Mouse (Mus musculus): Measurements from ENCODE around the gene Angpt4.

Angpt4 gene

DNA sequence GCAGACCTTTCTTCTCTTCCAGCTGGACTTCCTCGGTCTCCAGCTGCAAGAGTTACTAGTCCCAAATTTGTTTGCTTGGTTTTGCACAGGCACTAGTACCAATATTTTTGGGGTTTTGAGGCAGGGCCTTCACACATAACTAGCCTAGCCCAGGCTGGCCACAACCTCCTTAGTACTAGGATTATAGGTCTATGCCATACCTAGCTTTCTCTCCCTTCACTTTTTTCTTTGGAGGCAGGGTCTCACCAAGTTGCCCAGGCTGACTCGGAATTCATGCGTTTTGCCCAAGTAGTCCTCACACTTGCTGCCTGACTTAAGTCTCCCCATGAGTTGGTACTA lies 69.3 kb downstream of the Angpt4 start:
- DNase-seq (ENCODE audit: low spot score in 2 of 2), result no peak

DNA sequence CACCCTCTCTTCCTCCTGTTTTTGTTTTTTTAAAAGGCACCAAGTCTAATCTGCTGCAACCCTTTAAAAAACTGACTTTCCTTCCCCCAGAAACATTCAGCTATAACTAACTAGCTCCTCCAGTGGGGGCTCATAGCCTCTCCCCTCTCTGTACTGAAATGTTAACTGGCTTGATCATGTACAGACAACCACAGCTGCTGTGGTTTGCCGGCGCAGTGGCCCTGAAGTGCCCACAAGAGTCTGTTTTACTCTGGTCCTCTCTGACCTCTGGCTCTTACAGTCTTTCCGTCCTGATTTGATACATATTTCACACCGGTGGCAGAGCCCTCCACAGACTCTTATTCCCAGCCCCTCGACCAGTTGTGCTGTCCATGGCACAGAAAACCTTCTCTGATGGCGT lies 70.3 kb downstream of the Angpt4 start:
- no peak for DNase-seq (ENCODE audit: low spot score in 2 of 2)

DNA sequence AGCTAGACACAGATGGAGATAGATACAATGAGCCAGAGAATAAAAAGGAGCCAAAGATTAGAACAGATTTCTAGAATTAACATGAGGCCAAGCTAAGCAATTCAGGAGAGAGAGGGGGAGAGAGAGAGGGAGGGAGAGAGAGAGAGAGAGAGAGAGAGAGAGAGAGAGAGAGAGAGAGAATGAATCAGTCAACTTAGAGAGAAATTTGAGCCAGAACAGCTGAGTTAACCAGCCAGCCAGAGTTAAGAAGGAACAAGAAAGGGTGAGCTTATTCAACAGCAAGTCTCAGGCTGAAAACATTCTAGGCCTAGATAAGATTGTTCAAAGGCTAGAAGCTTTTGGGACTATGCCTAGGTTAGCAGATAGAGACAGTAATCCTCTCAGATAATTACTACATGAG lies 71.5 kb downstream of the Angpt4 start:
- no peak for DNase-seq (ENCODE audit: low spot score in 2 of 2)

DNA sequence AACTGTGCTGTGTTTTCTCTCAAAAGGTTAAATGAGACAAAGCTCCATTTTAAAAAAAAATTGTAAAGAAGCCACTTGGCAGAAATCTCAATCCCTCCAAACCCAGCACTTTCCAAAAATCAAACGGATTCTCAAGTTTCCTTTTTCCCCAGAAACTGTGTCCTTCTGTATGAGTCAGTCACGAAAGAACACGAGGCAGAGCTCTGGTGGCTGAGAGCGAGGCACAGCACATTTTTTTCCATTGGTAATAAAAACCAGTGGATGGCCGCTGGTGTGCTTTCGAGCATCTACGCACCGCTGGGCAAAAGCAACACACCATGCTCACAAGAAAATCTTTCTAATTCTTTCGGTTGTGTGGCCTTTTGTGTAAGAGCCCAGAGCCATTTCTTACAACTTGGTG lies 73.0 kb downstream of the Angpt4 start:
- no peak for DNase-seq (ENCODE audit: low spot score in 2 of 2)

DNA sequence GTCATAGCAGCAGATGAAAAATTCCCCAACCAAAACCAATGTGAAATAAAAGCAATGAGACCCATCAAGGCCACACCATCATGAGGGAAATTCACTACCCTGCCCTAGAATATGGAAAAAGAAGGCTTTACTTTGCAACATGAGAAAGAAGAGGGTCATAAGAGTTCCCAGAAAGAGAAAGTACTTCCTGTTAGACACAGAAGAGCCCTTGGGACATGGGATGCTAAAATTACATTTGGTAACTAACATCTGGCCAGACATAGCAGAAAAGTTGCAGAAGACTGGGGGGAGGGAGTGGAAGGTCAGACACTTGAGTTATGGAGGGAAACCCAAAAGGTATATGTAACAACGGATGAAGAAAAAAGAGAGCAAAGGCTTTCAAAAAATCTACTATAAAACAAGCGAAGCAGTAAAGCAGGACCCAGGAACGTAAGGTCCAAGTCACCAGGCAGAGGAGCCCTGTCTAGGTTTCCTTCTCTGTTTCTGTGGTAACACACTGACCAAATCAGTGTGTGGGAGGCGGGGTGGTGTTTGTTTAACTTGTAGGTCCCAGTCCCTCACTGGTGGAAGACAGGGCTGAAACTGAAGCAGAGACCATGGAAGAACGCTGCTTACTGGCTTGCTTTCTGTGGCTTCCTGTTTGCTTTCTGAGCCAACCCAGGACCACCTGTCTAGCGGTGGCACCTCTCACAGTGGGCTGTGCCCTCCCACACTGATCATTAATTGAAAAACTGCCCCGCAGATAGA lies 74.6 kb downstream of the Angpt4 start:
- DNase-seq (ENCODE audit: low spot score in 2 of 2), result no peak

DNA sequence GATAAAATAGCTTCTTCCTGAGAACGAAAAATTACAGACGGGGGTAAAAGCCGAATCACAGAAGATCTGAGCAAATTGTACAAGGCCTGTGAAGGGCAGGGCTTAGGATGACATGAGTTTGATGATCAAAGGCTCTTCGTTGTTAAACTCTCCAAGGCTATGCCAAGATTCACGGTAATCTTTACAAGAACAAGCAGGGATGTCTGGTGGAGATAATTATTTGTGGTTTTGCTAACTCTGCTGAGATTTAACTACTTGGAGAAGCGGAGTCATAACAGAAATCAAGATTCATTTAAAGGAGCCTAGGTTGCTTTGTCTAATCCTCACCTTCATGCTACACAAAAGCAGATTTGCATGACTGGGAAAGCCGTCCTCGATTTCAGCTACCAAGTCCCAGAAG lies 75.9 kb downstream of the Angpt4 start:
- no peak for DNase-seq (ENCODE audit: low spot score in 2 of 2)

DNA sequence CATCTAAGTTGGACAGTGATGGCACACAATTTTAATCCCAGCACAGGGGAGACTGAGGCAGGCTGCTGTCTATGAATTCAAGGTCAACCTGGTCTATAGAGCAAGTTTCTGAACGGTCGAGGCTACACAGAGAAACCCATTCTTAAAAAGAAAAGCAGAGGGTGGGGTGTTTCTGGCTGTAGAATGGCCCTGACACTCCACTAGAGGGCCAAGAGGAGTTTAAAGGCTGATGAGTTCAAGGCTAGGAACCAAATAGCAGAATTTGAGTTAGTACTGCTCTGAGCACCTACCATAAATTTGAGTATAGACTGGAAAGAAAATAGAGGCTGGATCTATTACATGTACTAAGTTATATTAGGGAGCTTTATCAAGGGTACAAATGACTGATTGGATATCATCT lies 78.0 kb downstream of the Angpt4 start:
- no peak for DNase-seq (ENCODE audit: low spot score in 2 of 2)

DNA sequence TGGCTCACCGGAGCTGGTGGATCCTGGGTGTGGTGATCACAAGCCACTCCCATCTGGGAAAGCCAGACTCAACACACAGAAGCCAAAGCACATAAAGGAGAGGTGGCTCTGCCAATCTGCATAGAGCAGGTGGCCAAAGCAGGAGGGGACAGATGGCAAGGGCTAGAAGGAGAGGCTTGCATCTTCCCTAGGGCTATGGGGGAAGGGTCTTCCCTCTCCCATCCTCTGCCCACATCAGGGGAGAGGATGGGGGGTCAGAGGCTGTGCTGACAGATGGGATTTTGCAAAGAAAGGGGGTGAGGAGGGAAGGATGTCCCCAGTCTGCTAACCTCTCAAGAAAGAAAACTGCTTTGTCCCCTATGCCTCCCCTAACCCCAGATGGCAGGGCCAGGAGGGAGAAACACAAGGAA lies 80.0 kb downstream of the Angpt4 start:
- no peak for DNase-seq (ENCODE audit: low spot score in 2 of 2)

DNA sequence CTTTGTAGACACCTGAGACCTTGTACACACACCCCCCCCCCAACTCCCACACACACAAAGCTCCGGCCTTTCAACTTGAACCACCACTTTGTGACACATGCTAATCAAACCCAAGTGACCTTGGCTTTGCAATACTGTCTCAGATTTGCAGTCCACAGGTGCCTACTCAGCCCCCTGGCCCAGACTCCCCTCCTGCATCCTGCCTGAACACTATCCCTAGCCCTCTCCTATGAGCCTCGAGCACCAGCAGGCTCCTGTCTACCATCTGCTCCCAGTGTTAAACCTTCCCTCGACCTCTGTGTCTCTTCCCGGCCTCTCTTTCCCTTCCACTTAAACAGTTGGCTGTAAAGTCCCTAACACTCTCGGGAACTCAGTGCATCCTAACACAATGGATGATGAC lies 80.4 kb downstream of the Angpt4 start:
- no peak for DNase-seq (ENCODE audit: low spot score in 2 of 2)

DNA sequence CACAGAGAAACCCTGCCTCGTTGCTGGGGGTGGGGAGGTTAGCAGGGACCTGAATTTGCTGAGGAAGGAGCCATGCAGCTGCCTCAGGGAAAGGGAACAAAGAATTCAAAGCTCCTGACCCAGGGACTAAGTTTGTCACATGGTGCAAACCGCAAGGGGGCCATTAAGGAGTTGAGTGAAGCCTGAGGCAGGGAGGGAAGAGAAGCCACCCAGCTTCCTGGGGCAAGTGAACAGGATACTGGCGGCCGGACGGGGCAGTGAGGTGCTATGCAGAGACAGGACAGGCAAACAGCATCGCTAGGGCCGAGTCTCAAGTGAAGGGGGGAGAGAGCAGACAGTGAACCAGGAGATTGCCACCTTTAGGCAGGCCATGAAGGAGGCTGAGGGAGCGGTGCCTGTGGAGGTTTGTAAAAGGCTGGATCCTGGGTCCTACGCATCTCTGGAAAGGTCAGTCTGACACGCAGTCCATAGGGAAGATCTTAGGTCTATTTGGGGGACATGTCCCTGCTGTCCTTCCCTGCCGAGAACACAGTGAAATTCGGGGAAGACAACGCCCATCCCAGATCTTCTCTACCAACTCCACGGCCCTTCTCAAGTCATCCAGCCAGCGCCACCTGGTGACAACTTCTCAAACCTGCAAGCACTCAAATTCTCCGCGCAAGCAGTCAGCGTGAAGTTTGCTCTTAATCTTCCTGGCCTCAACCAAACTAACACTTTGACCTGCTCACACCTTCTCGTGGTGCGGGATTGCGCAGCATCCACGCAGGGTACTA lies 83.5 kb downstream of the Angpt4 start:
- peak; percentile 68 to 77 for DNase-seq (ENCODE audit: low spot score in 2 of 2)

Measured in urinary bladder, adult 18-20 months (tissue).